Mouse (Mus musculus) cerebellum, postnatal 4 days (tissue): ENCODE data around the gene Srpk2.
"Not testable (repeated sequence)": the region's sequence is repeated elsewhere in the genome, so short reads cannot be mapped to it uniquely, and the experiment has no call there.

Source experiments
- DNase-seq, 2 experiments: peaks; one replicate each; pipeline ENCODE4 v3.0.0; 2022; ENCODE audit warnings: low spot score in 2 of 2, mixed read lengths in 1 of 2

The Srpk2 gene

GRCm38 (mm10) chr5:23684517-23684916 is at the start of gene Srpk2:
TSS of gene Srpk2 (minus strand) at chr5:23684617.
- no peak for DNase-seq

GRCm38 (mm10) chr5:23721956-23722355 is 37.5 kb upstream of the Srpk2 start:
- no peak for DNase-seq

- DNase-seq, result no peak
Measured at GRCm38 (mm10) chr5:23718881-23719328, 34.5 kb upstream of the Srpk2 start.

GRCm38 (mm10) chr5:23718182-23718534 is 33.7 kb upstream of the Srpk2 start:
- DNase-seq, result no peak

- DNase-seq, result no peak
Measured at GRCm38 (mm10) chr5:23717469-23718181, 33.2 kb upstream of the Srpk2 start.

GRCm38 (mm10) chr5:23713401-23714335 is 29.3 kb upstream of the Srpk2 start:
- no peak for DNase-seq

- peak; percentile 60 to 78 for DNase-seq
Measured at GRCm38 (mm10) chr5:23712130-23713001, 27.9 kb upstream of the Srpk2 start.

- DNase-seq, result peak in 1 of 2 experiments; percentile 20
Measured at GRCm38 (mm10) chr5:23711671-23712129, 27.3 kb upstream of the Srpk2 start.

- DNase-seq, result no peak
Measured at GRCm38 (mm10) chr5:23711244-23711643, 26.8 kb upstream of the Srpk2 start.

GRCm38 (mm10) chr5:23709661-23710060 is 25.2 kb upstream of the Srpk2 start:
- no peak for DNase-seq

- DNase-seq, result not testable (repeated sequence)
Measured at GRCm38 (mm10) chr5:23706601-23707597, 22.5 kb upstream of the Srpk2 start.

GRCm38 (mm10) chr5:23697457-23697856 is 13.0 kb upstream of the Srpk2 start:
- no peak for DNase-seq

GRCm38 (mm10) chr5:23683431-23683830 is 986 bp downstream of the Srpk2 start:
- no peak for DNase-seq

GRCm38 (mm10) chr5:23679006-23679405 is 5.4 kb downstream of the Srpk2 start:
- no peak for DNase-seq

GRCm38 (mm10) chr5:23677883-23678282 is 6.5 kb downstream of the Srpk2 start:
- no peak for DNase-seq

- DNase-seq, result no peak
Measured at GRCm38 (mm10) chr5:23677072-23677453, 7.4 kb downstream of the Srpk2 start.

- peak in 1 of 2 experiments; percentile 68 for DNase-seq
Measured at GRCm38 (mm10) chr5:23676156-23677071, 8.0 kb downstream of the Srpk2 start.

- peak; percentile 52 to 73 for DNase-seq
Measured at GRCm38 (mm10) chr5:23675499-23676155, 8.8 kb downstream of the Srpk2 start.
